Comparison of ENCODE assay signal across 1 mouse cellular context in the genomic region with DNA sequence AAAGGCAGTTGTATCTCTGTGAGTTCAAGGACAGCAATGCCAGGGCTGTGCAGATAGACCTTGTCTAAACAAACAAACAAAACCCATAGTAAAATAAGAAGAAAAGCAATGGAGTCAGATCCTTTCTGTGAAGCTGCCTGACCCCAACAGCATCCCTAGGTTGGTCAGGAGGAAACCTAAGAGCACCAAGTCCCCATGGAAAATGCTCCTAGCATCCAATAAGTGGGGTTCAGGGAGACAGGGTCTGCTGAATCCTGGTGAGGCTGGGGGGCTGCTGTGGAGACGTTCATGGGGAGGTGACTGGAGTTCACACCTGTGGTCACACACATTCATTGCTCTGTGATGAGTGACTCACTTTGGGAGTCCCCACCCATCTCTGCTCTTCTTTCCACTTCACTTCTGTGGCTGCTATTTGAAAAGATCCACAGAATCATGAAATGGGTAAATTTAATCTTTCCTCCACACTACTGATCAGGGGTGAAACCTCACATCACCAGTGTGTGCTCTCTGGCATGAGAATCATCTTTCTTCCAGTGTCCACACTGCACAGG. TPM values are rescaled to one million over a fixed set of nuclear protein-coding genes. Genes with fewer than 3 reads are reported as not detected.
"Had no signal": no experiment of that assay in that cellular context is flagged by ENCODE, and none has a peak within 500 bp of the region (broad histone marks: within the 10 kb centered on the region; RNA-seq: fewer than 3 reads in every experiment).

No protein-coding gene starts in this region.

RNA-seq across cellular contexts. Expression of gene H2-Q10, which starts 32.4 kb away (rescaled TPM):
- polyA plus RNA-seq: neural tube, embryonic 13.5 days had no signal
